Mouse (Mus musculus) brain, embryonic 18.5 days (tissue): ENCODE measurements around the gene Batf.
A peak's percentile ranks its signal among the peaks of the same experiment; 100 is the strongest.

ENCODE experiments used
- DNase-seq: peaks from one replicate; pipeline ENCODE4 v3.0.0-alpha.2; 2012; ENCODE audit warnings: low read depth, low spot score

Batf gene

DNA sequence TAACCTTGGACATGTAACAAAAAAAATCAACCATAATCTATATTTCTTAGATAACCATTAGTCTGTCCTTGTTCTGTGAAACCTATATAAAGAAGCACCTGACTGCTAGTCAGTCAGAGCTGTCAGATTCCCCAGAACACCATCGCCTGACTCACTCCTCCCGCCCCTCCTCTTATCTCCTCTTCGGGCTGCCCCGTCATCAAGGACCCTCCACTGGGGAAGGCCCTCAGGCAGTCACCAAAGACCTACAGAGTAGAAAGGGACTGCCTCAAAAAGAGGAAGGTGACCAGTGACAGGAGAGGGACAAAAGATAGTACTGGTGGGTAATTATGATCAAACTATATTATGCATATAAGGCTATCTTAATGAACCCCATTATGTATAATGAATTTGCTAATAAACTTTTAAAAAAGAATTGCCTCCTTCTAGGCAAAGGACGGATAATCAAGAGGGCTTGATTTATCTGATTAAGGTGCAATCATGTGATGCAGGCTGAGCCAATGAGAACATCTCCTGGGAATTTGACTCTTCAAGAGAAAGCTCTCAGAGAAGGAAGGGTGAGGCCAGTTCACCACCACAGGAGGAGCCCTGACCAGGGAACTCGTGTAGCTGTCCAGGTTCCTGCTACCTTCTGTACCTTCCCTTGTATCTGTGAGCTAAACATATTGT, 40.4 kb downstream of the Batf start:
- DNase-seq = no peak

- DNase-seq = no peak
Measured at GRCm38 (mm10) chr12:85728181-85728580, 41.7 kb downstream of the Batf start.

DNA sequence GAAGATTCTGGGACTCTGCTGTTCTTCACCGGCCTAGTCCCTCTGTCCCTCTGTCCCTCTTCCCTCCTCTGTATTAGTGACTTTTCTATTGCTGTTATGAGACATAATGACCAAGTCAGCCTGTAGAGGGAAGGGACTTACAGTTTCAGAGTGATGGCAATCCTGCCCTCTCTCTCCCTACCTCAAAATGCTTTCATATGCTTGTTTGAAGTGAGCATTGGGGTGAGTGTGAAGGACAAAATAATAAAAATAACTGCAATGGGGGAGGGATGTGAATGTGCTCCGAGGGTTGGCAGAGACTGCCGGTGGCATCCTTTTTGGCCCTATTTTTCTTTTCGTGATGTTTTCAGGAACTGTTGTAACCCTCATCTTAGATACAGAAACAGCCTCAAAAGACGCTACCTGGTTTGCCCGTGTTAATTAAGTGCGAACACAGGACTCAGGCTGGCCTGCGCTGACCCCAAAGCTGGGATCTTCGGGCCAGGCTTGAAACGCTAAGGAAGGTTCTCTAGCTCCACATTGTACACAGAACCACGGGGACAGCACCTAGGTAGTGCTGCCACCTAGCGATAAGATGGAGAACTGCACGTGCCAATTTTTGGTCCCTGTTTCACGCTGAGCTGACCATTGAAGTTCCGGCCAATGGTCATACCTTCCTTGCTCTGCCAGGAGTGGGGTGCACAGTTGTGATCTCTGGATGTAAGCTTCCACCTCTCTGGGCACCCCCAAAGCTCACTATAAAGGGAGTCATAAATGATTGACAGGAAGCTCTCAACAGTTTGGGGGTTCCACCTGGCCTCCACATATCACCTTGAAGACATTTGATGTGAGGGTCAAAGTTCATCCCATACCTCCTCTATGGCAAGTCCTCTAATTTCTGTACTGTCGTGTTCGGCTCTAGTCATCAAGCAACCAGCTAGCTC, 42.8 kb downstream of the Batf start:
- DNase-seq = no peak

- no peak for DNase-seq
Measured at GRCm38 (mm10) chr12:85729945-85730290, 43.4 kb downstream of the Batf start.

GRCm38 (mm10) chr12:85736203-85736602, 49.7 kb downstream of the Batf start:
- DNase-seq = no peak

DNA sequence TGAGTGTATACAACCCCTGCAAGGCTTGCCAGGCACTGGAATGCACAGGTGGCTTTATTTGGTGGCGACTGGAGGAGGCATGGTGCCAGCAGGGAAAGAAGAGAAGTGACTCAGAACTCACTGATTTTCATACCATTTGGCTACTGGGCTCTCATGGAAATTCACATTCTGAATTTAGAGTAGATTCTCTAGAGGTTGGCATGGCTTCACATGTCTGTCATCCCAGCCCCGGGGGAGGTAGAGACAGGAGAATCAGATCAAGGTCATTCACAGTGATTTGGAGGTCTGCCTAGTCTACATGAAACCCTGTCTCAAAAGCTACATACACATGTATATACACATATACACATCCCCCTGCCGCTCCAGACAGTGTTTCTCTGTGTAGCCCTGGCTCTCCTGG, 50.5 kb downstream of the Batf start:
- no peak for DNase-seq

DNA sequence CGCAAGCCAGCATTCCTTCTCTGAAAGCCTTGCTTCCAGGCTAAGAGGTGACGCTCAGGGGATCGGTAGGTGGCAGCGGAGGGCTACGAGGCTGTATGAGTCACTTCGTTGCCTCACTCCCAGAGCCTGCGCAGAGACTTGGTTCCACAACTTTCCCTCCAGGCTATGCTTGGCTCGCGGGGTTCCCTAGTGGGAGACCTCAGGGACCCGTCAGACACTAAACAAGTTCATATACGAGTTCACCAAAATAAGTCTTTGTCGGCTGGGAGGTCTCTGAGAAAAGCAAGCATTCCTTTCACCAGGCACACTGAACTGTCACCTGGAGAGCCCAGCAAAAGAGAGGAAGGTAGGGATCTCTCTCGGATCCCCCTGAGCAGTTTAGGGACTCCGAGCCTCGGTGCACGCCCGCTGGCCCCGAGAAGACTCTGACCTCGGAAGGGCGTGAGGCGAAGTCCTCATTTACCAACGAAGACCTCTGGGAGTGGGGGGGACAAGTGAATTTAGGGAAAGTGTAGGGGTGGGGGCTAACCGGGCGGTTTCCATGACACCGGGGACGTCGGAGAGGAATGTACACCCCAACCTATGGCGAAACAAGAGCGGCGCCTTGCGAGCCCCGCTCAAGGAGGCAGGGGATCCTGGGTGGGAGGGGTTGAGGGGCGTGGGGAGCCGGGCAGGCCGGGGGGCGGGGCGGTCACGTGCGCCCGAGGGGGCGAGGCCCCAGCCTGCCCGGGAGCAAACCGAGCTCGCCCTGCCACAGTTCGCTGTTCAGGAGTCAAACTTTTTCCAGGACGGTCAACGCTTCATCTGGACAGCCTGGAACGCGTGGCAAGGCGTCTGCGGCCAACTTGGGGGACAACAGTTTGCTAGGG, 59.6 kb downstream of the Batf start, which contains the start of gene Flvcr2:
Gene Flvcr2 (plus strand): TSS at position 713 of the 869 bp plus-strand sequence.
- DNase-seq = peak; percentile 24

DNA sequence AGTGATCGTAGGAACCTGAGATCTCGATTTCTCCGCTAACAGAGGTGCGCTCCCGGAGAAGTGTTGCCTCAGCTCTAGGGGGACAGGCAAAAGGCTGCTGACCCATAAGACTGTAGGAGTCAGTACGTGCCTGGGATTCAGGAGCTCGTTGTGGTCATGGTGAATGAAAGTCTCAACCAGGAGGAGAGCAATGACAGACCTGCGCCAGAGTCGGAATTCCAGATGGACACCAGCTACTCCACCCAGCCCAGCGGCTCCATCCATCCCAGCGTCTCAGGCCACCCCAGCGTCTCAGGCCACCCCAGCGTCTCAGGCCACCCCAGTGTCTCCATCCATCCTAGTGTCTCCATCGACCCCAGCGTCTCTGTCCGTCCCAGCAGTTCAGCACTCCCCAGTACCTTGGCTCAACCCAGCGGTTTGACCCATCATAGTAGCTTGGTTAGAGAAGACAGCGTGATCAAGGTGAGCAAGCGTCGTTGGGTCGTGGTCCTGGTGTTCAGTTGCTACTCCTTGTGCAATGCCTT, 60.3 kb downstream of the Batf start:
- no peak for DNase-seq

DNA sequence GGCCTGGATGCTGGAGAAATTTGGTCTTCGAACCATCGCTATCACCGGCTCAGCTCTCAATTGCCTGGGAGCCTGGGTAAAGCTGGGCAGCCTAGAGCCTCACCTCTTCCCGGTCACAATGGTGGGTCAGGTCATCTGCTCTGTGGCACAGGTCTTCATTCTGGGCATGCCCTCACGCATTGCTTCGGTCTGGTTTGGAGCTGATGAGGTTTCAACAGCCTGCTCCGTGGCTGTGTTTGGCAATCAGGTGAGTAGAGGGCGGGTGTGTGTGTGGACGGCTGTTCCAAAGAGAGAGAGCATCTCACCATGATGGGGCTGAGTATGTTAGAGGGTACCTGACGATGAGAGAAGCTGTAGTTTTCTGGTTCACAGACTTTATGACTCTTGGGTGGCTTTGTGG, 60.9 kb downstream of the Batf start:
- no peak for DNase-seq

DNA sequence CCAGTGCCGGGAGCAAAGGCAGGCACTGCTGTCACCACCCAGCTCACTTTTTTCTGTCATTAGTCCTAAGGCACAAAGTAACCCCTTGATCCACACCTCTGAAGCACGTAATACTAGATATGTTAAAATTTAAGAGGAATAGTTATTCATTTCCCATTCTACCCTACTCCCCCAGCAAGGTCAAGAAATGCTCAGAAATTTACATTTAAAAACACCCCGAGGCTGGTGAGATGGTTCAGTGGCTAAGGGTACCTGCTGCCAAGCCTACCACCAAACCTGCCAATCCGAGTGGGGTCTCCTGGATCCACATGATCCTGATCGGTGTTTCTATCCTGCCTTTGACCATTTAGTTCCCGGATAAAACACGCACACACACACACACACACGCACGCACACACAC, 63.4 kb downstream of the Batf start:
- no peak for DNase-seq

GRCm38 (mm10) chr12:85752116-85752515, 65.6 kb downstream of the Batf start:
- no peak for DNase-seq

GRCm38 (mm10) chr12:85753223-85753622, 66.8 kb downstream of the Batf start:
- DNase-seq = no peak

DNA sequence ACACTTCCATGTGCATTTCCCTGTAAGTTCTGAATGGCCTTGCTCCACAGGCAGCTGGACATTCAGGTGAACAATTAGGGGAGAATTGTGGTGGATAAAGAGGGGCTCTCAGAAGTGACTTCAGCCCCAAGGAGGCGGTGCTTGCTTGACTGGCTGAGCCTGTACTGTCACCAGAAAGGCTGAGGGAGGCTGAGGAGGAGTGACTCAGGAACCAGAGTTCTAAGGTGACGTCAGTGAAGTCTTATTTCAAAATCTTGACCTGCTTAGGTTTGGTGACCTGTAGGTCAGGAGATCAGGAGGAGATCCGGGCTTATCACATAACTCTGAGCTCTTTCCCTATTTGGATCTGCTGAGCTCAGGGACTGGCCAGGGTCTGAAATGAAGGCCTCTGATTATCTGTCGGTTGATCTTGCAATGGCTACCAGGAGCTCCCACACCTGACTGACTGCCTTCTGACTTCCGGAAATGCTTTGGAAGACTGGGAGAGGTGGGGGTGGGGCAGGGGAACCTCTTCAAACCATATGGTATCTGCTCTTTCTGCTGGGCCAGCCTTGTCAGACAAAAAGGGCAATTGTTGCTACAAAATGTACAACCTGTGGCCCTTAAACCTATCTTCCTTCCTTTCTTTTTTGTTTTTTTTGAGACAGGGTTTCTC, 68.3 kb downstream of the Batf start:
- DNase-seq = no peak

- DNase-seq = no peak
Measured at GRCm38 (mm10) chr12:85756455-85756854, 70.0 kb downstream of the Batf start.

GRCm38 (mm10) chr12:85757074-85757473, 70.6 kb downstream of the Batf start:
- DNase-seq = no peak
